Mouse (Mus musculus) embryonic fibroblast, embryonic 13.5 days (primary cell): ENCODE results near the gene Idnk. TPM values are rescaled to one million over a fixed set of nuclear protein-coding genes. Genes with fewer than 3 reads are reported as not detected.

ENCODE experiments used
- H3K27ac ChIP-seq: 2 replicates; pipeline ENCODE4 v1.5.1; 2012; ENCODE audit warnings: low read length, control low read depth, inconsistent platforms; ENCODE audit not compliant: insufficient read depth
- H3K4me1 ChIP-seq: 2 replicates; pipeline ENCODE4 v1.6.1; 2011; ENCODE audit warnings: low read length; ENCODE audit not compliant: control insufficient read depth, insufficient read depth
- H3K4me3 ChIP-seq: 2 replicates; pipeline ENCODE4 v1.5.1; 2011; ENCODE audit warnings: mild to moderate bottlenecking, control low read depth, low read length; ENCODE audit not compliant: insufficient read depth
- CTCF ChIP-seq: IDR thresholded peaks from 2 replicates; pipeline ENCODE4 v1.5.1; 2011; ENCODE audit warnings: mild to moderate bottlenecking, control low read depth, low read length, moderate library complexity, borderline replicate concordance; ENCODE audit not compliant: insufficient read depth
- POLR2A ChIP-seq: IDR thresholded peaks from 2 replicates; pipeline ENCODE4 v1.6.1; 2011; ENCODE audit warnings: low read depth, mild to moderate bottlenecking, control low read depth, low read length, moderate library complexity
- polyA plus RNA-seq: library from polyadenylated mRNA; stranded (reverse); fragments of >200 nt; gene quantifications from 2 replicates; pipeline ENCODE4 v1.2.4, GENCODE M21; 2011; ENCODE audit warnings: low read depth; ENCODE audit not compliant: missing spikeins, insufficient read length

Gene Idnk
- polyA plus RNA-seq, 1 experiment, result 20.0 TPM

DNA sequence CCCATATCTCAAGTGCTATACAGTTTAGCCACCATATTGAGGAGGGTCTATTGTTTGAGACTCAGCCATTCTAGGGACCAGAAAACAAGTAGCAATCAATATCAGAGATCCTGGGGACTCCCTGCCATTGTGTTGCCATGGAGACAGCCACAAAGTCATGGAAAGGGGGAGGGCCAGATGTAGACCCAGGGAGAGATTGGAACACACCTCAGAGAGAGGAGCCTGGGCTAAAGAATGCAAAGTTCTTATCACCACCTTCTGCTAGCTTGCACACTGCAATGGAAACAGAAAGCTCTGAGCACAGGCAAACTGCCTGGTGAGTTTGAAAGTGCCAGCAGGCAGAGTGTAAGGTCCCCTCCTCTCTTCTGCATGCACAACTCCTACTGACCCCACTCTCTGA is 10.7 kb downstream of the Idnk start:
- no peak for TF ChIP-seq POLR2A
- no peak for TF ChIP-seq CTCF
- no peak overlapping the region for H3K4me3 ChIP-seq

DNA sequence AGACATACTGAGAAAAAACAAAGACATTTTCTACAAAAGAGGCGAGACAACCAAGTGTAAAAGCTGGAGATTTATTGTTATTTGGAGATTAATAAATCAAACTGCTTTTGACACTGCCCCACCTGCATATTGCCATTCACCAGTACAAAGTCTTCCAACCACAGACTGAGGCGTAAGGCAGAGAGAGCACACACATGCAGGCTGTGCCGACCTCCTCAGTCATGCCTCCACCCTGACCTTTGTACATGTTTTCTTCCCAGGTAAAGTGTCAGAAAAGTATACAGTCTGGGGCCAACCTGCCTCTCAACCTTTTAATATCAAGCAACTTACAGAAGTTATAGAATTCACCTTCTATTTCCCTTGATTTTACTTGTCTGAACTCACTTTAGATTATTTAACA is 18.7 kb downstream of the Idnk start:
- H3K4me1 ChIP-seq, result no peaks in the 10 kb centered on the region
- H3K4me3 ChIP-seq, result no peak overlapping the region
- no peak overlapping the region for H3K27ac ChIP-seq
- TF ChIP-seq POLR2A (no peak), CTCF (no peak)

More for the DNA sequence above, 10.7 kb downstream of the Idnk start:
- no peaks in the 10 kb centered on the region for H3K4me1 ChIP-seq
- no peak overlapping the region for H3K27ac ChIP-seq

DNA sequence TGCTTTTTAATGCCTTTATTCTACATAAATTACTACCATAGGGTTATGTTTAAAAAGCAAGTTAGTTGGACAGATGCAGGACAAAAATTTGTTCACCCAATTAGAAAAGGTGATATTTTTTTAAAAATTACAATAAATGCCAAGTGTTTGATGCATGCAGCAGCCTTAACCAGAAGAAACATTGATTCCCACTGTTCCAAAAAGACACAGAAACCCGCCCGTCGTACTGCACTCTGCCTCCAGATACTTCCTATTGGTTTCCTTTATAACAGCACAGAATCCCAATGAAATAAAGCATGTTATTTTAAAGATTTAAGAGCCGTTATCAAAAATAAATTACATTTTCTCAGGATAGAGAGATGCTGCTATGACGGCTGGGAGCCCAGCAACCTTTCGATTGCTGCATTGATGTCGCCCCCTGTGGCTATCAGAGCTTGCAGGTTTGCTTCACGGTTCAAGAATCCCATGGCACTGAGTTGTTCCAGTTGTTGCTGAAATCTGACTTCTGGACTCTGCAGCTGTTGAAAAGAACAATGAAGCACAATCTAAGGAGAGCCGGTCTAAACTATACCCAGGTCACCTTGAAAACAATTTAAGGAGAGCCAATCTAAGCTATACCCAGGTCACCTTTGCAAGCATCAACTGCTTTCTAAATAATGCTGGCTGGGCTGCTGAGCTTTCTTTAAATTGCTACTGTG is 20.2 kb downstream of the Idnk start:
- Histone ChIP-seq H3K4me3 (no peak overlapping the region), H3K4me1 (no peaks in the 10 kb centered on the region), H3K27ac (no peak overlapping the region)
- TF ChIP-seq CTCF (no peak), POLR2A (no peak)

DNA sequence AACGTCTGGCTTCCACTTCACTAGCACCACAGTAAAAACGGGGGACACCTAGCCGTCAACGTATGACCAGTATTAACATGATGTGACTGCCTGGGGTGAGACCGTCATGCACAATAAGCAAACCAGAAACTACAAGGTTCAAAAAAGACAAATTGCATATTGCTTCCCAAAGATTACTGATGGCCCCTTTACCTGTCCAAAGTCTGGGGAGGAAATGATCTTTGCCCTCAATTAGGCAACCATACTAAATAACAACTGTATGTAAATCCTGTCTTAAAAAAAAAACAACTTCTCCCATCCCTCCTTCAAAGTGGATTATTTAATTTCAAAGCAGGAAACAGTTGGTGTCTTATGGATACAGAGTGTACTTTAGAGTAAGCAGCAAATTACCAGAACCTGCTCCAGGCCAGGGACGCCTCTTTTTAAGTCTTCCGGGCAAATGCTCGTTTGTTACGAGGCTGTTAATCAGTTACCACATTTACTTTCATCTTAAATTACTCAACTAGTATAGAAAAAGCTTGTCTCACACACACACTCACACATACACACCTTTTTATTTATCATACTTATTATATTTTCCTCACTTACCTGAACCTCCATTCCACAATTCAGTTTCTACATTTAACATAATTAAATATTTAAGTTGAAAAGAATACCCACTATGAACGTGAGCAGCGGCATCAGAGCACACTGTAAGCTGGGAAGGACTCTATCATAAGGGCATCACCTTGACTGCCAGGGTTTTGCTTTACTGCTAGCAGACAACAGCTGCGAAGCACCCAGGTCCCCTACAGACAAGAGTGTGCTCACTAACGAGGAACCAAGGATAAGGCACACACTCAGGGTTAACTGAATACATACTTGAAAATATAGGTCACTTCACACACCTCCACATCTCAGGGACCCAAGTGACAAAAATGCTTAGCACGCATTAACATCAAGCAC is 24.4 kb downstream of the Idnk start:
- TF ChIP-seq POLR2A, result no peak
- TF ChIP-seq CTCF, result no peak
- Histone ChIP-seq H3K4me1 (no peaks in the 10 kb centered on the region), H3K4me3 (no peak overlapping the region), H3K27ac (no peak overlapping the region)

DNA sequence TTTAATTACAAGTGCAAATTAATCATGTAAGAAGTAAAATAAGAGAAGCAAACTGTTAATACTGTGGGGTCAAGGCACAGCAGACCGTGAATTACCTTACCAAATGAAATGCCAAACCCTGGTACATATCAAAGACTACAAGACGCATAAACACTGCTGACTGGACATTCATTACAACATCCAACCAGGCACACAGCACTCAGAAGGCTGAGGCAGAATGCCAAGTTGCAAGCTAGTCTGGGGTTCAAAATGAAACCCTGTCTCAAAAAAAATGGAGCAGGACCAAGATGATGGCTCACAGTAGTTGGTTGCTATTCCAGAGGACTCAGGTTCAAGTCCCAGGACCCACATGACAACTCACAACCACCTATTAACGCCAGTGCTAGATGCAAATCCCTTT is 26.7 kb downstream of the Idnk start:
- TF ChIP-seq CTCF, result no peak
- no peak for TF ChIP-seq POLR2A
- Histone ChIP-seq H3K4me3 (no peak overlapping the region), H3K27ac (no peak overlapping the region), H3K4me1 (no peaks in the 10 kb centered on the region)

DNA sequence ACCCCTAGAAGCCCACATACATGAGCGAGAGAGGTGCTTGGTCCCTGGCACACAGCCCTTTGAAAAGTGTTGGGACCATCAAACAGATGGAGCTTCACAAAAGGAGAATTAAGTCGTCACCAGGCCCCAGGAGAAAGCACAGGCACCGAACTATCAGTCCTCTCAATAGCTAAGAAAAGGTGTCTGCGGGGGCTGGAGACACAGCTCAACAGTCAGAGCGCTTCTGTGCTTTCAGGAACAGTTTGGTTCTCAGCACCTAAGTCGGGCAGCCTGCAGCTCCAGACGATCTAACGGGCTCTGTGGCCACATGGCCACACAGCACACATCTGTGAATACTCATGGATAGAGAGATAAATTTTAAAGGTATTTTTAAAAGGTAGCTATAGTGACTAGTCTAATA is 28.8 kb downstream of the Idnk start:
- H3K4me3 ChIP-seq, result no peak overlapping the region
- TF ChIP-seq POLR2A (no peak), CTCF (no peak)
- no peaks in the 10 kb centered on the region for H3K4me1 ChIP-seq
- H3K27ac ChIP-seq, result no peak overlapping the region

DNA sequence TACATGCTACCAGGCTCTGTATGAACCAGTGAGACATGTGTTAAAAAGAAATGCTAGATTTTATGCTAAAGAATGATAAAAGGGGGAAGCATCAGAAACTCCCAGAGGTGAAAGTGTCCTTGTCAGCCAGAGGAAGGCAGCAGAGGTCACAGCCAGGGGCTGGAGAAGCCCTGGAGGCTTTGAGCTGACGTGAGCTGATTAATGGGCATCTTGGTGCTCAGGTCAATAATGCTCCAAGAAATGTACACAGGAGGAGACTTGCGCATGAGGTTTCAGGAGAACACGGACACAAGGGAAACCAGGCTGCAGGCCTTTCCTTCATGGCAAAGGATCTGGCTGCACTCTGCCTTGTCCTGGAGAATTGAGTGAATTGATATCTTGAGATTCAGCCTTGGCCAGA is 30.3 kb downstream of the Idnk start:
- TF ChIP-seq POLR2A, result no peak
- no peak for TF ChIP-seq CTCF
- Histone ChIP-seq H3K4me3 (no peak overlapping the region), H3K27ac (no peak overlapping the region), H3K4me1 (no peaks in the 10 kb centered on the region)

DNA sequence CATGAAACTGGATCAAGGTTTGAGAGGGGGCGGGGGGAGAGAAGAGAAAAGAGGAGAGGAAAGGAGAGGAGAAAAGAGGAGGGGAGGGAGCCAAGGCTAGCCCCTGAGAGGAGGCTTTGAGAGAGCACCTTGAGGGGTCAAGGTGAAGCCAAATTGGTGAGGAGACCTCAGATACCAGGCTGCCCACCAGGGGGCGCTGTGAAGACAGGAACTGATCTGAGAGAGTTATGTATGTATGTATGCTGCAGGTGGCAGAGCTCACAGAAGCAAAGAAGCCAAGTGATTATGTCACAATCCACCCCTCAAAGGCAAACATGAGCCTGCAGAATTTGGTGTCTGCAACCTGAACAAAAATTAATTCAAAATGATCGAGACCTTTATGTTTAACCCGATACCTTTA is 31.0 kb downstream of the Idnk start:
- peak; percentile 83 for TF ChIP-seq CTCF
- TF ChIP-seq POLR2A, result no peak
- no peak overlapping the region for H3K27ac ChIP-seq
- H3K4me3 ChIP-seq, result no peak overlapping the region
- no peaks in the 10 kb centered on the region for H3K4me1 ChIP-seq

DNA sequence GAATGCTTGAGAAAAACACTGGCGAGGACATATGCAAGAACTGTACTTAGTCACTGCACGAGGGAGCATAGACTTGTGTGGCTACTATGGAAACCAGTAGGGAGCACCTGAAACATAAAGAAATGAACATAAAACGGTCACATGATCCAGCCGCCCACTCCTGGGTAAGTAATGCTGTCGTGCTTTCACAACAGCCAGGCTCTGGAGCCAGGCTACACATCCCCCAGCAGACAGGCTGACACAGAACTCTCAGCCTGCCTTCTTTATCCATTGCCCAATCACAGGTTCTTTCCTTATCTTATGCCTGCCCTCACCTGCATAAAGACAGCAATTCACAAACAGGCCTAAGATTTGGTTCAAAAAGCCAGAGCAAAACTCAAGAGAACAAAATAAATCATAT is 32.0 kb downstream of the Idnk start:
- H3K4me1 ChIP-seq, result no peaks in the 10 kb centered on the region
- no peak overlapping the region for H3K27ac ChIP-seq
- no peak overlapping the region for H3K4me3 ChIP-seq
- no peak for TF ChIP-seq POLR2A
- TF ChIP-seq CTCF, result no peak

DNA sequence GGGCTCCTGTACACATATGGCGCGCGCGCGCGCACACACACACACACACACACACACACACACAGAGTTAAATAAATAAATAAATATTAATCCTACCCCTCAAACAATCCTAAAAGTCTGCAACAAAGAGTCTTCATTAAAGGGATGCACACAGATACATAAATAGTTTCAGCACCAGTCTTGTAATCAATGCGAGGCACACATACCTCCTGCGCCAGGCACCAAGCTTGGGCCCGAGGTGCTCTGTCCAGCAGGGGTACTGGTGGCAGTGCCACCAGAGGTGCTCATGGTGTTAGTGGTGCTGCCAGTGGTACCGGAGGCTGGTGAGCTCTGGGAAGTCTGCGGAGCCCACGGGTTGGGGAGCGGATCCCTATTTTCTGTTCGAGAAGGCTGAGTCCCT is 34.1 kb downstream of the Idnk start:
- H3K27ac ChIP-seq, result no peak overlapping the region
- no peak overlapping the region for H3K4me3 ChIP-seq
- H3K4me1 ChIP-seq, result no peaks in the 10 kb centered on the region
- no peak for TF ChIP-seq POLR2A
- TF ChIP-seq CTCF, result no peak
